Mouse (Mus musculus) spleen, adult 2 months (tissue): ENCODE measurements at regions not wholly inside any gene's neighbourhood (a gene's known extent, or its start where the extent isn't known, plus 50 kb on each side); places are given as distances from the start of the nearest gene placed in this dataset.
"Not testable (repeated sequence)": the region's sequence is repeated elsewhere in the genome, so short reads cannot be mapped to it uniquely, and the experiment has no call there.

Source experiments
- DNase-seq, 2 experiments: peaks; one replicate each; pipeline versions ENCODE4 v3.0.0 to v3.0.0-alpha.2; 2012 to 2021; ENCODE audit warnings: low spot score in 2 of 2, low read depth in 1 of 2
- H3K27ac ChIP-seq: fragments of 200-500 bp; 2 replicates; pipeline ENCODE4 v1.5.1; 2012; ENCODE audit warnings: low read length, inconsistent platforms; ENCODE audit not compliant: insufficient read depth
- H3K27me3 ChIP-seq: fragments of 200-500 bp; 2 replicates; pipeline ENCODE4 v1.6.1; 2012; ENCODE audit warnings: mild to moderate bottlenecking, moderate library complexity, low read length, inconsistent platforms; ENCODE audit not compliant: control insufficient read depth, insufficient read depth
- H3K36me3 ChIP-seq: fragments of 200-500 bp; 2 replicates; pipeline ENCODE4 v1.6.1; 2012; ENCODE audit warnings: mild to moderate bottlenecking, low read length, inconsistent platforms; ENCODE audit not compliant: control insufficient read depth, insufficient read depth
- H3K4me1 ChIP-seq: fragments of 200-500 bp; 2 replicates; pipeline ENCODE4 v1.6.1; 2011; ENCODE audit warnings: inconsistent platforms; ENCODE audit not compliant: control insufficient read depth, insufficient read depth, insufficient read length
- H3K4me3 ChIP-seq: fragments of 200-500 bp; 2 replicates; pipeline ENCODE4 v1.5.1; 2011; ENCODE audit warnings: mild to moderate bottlenecking, inconsistent platforms; ENCODE audit not compliant: insufficient read depth, insufficient read length; ENCODE audit errors: extremely low read depth
- CTCF ChIP-seq: fragments of 200-500 bp; IDR thresholded peaks from 2 replicates; pipeline ENCODE4 v1.5.1; 2011; ENCODE audit warnings: mild to moderate bottlenecking, inconsistent platforms; ENCODE audit not compliant: insufficient read depth, insufficient read length, insufficient replicate concordance; ENCODE audit errors: extremely low read depth
- POLR2A ChIP-seq: fragments of 200-500 bp; IDR thresholded peaks from 2 replicates; pipeline ENCODE4 v1.6.1; 2011; ENCODE audit warnings: low read depth, low read length, inconsistent platforms
- WGBS: fragments of 180-500 bp; shearing (Covaris S2); methylation state at CpG from one replicate; pipeline ENCODE4 v1.1.7; 2018; 5-methylcytosine and 5-hydroxymethylcytosine counted together

- Histone ChIP-seq H3K36me3 (no peaks in the 10 kb centered on the region), H3K27ac (no peak overlapping the region), H3K27me3 (no peaks in the 10 kb centered on the region), H3K4me1 (no peaks in the 10 kb centered on the region), H3K4me3 (no peak overlapping the region)
- TF ChIP-seq CTCF (no peak), POLR2A (no peak)
- no peak for DNase-seq
These were observed 374.4 kb upstream of the Clnk start for GRCm38 (mm10) chr5:39251021-39251420.

GRCm38 (mm10) chr5:39219698-39220097 lies 343.1 kb upstream of the Clnk start:
- 81% methylated on average over 5 of the region's 5 CpGs for WGBS
- no peak for DNase-seq
- Histone ChIP-seq H3K27me3 (no peaks in the 10 kb centered on the region), H3K36me3 (no peaks in the 10 kb centered on the region), H3K4me1 (no peaks in the 10 kb centered on the region), H3K4me3 (no peak overlapping the region), H3K27ac (no peak overlapping the region)
- TF ChIP-seq CTCF (no peak), POLR2A (no peak)

GRCm38 (mm10) chr5:39216326-39216725 lies 339.7 kb upstream of the Clnk start:
- Histone ChIP-seq H3K27ac (no peak overlapping the region), H3K36me3 (no peaks in the 10 kb centered on the region), H3K4me3 (no peak overlapping the region), H3K27me3 (no peaks in the 10 kb centered on the region), H3K4me1 (no peaks in the 10 kb centered on the region)
- no peak for DNase-seq
- 95% methylated on average over 5 of the region's 5 CpGs for WGBS
- no peak for TF ChIP-seq CTCF
- no peak for TF ChIP-seq POLR2A

- no peaks in the 10 kb centered on the region for H3K27me3 ChIP-seq
- no peak overlapping the region for H3K4me3 ChIP-seq
- no peaks in the 10 kb centered on the region for H3K36me3 ChIP-seq
- TF ChIP-seq CTCF (no peak), POLR2A (no peak)
- no peak for DNase-seq
- H3K27ac ChIP-seq, result no peak overlapping the region
- WGBS, result 85% methylated on average over 3 of the region's 3 CpGs
- H3K4me1 ChIP-seq, result no peaks in the 10 kb centered on the region
These were observed 338.4 kb upstream of the Clnk start for GRCm38 (mm10) chr5:39215016-39215415.

- H3K27ac ChIP-seq, result no peak overlapping the region
- DNase-seq, result no peak
- H3K27me3 ChIP-seq, result no peaks in the 10 kb centered on the region
- no peaks in the 10 kb centered on the region for H3K4me1 ChIP-seq
- TF ChIP-seq POLR2A (no peak), CTCF (no peak)
- H3K4me3 ChIP-seq, result no peak overlapping the region
- no peaks in the 10 kb centered on the region for H3K36me3 ChIP-seq
These were observed 335.9 kb upstream of the Clnk start for GRCm38 (mm10) chr5:39212550-39212949.

GRCm38 (mm10) chr5:39198856-39199255 lies 322.2 kb upstream of the Clnk start:
- H3K4me1 ChIP-seq, result no peaks in the 10 kb centered on the region
- no peaks in the 10 kb centered on the region for H3K27me3 ChIP-seq
- no peak overlapping the region for H3K27ac ChIP-seq
- no peak for DNase-seq
- no peak overlapping the region for H3K4me3 ChIP-seq
- H3K36me3 ChIP-seq, result no peaks in the 10 kb centered on the region
- TF ChIP-seq POLR2A, result no peak
- TF ChIP-seq CTCF, result no peak

- not testable (repeated sequence) for H3K36me3 ChIP-seq, DNase-seq, H3K4me3 ChIP-seq, H3K4me1 ChIP-seq, H3K27ac ChIP-seq, H3K27me3 ChIP-seq
- 90% methylated on average over 2 of the region's 4 CpGs for WGBS
These were observed 314.5 kb upstream of the Clnk start for GRCm38 (mm10) chr5:39191153-39191552.
